Mouse (Mus musculus) megakaryocyte, embryonic 14.5 days (primary cell): Measurements from ENCODE around the gene Gm10324. TPM values are rescaled to one million over a fixed set of nuclear protein-coding genes. Genes with fewer than 3 reads are reported as not detected.
"Not testable (repeated sequence)": the region's sequence is repeated elsewhere in the genome, so short reads cannot be mapped to it uniquely, and the experiment has no call there.

Experiments used
- H3K27me3 ChIP-seq: replicated peaks from 2 replicates; pipeline ENCODE3; 2012; ENCODE audit warnings: inconsistent platforms
- H3K36me3 ChIP-seq: replicated peaks from 2 replicates; pipeline ENCODE3; 2012; ENCODE audit warnings: low read length, inconsistent platforms, mixed read lengths
- H3K4me1 ChIP-seq: 2 replicates; pipeline ENCODE4 v1.6.1; 2012; ENCODE audit warnings: inconsistent platforms
- H3K4me3 ChIP-seq: replicated peaks from 2 replicates; pipeline ENCODE3; 2012; ENCODE audit warnings: moderate library complexity, mild to moderate bottlenecking, inconsistent platforms
- H3K9me3 ChIP-seq: 2 replicates; pipeline ENCODE4 v1.6.1; 2012; ENCODE audit warnings: inconsistent platforms
- polyA plus RNA-seq: library from polyadenylated mRNA; stranded (reverse); fragments of >175 nt; gene quantifications from 2 replicates; pipeline ENCODE4 v1.2.3, GENCODE M21; 2012; ENCODE audit warnings: low replicate concordance; ENCODE audit not compliant: insufficient read depth

The Gm10324 gene
- not detected in 2 replicates for polyA plus RNA-seq

GRCm38 (mm10) chr13:66119247-66119646 lies at the start of gene Gm10324:
Gene Gm10324, plus strand, starts transcription at chr13:66119547.
- H3K27me3 ChIP-seq, H3K4me3 ChIP-seq, H3K9me3 ChIP-seq, H3K4me1 ChIP-seq, H3K36me3 ChIP-seq: not testable (repeated sequence)

Other genes starting within 250 kb of the Gm10324 start
- gene Gm10772, start 108.0 kb downstream of the Gm10324 start, polyA plus RNA-seq: not detected in 2 replicates